Mouse (Mus musculus) hindlimb bud, embryonic 11.5 days (tissue): ENCODE measurements around the gene Pla2g3.

Experiments
- DNase-seq: peaks from one replicate; pipeline ENCODE4 v3.0.0-alpha.2; 2012; ENCODE audit warnings: low read depth, low spot score; ENCODE audit errors: extremely low spot score

Pla2g3 gene

GRCm38 (mm10) chr11:3536082-3536481 is 48.0 kb downstream of the Pla2g3 start:
- DNase-seq = no peak

- DNase-seq = no peak
Observed at GRCm38 (mm10) chr11:3536745-3537333, 48.8 kb downstream of the Pla2g3 start.

- DNase-seq = no peak
Observed at GRCm38 (mm10) chr11:3537711-3538110, 49.6 kb downstream of the Pla2g3 start.

- no peak for DNase-seq
Observed at GRCm38 (mm10) chr11:3538341-3538740, 50.3 kb downstream of the Pla2g3 start.

DNA sequence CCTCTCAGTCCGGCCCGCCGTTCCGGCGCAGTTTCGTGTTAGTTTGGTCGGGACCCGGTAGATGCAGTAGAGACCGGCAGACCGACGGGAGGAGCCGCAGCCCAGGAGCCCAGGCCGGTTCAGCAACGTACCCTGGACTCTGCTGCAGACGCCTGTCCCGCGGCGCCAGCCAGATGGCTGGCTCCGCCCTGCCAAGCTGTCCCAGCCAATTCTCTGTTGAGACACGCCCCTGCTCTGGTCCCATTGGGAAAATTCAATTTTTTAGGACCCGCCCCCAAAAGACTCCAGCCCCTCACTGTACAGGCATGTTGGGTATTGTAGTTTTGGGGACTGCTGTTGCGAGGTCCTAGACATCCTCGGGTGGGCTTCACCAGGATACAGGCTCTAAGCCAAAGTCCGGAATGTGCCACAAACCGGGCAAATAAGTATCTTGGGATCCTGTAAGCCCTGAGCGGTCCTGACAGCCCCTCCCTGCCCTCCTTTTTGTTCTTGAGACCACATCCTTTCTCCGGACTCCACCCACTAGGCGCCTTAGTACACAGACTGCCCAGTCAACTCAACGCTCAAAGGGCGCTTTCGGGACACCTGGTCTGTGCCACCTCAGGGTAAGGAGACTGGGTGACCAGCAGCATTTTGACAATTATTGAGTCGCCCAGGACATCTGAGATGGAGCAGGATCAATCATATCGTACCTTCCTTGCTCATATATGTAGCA is 51.2 kb downstream of the Pla2g3 start:
- DNase-seq = peak; percentile 72

GRCm38 (mm10) chr11:3539826-3540196 is 51.7 kb downstream of the Pla2g3 start:
- DNase-seq = no peak

DNA sequence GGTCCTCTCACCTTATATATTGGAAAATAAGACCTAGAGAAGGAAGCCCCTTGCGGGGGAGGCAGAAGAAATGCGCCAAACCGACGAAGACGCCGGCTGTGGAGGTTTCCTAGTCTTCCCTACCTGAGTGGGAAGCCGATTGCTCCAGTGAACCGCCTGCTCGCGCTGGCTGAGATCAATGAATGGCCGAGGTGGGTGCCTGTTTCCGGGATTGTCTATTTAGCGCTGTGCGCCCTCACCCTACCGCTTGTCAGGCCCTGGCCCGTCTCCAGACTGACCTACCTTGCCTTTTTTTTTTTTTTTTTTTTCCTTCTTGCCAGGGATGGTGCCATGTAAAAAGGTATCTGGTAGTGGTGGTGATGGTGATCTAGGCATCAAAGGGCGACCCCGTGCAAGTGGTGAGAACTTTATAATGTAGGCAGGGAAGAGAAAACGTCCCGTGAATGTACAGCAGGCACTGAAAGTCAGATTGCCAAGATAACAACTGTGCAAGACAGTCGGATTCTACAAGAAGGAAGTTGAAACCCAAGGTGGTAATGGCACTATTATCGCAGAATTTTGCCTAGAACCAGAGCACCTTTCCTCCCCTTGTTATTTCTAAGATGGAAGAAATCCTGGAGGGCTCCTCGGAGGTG is 52.5 kb downstream of the Pla2g3 start, which contains the start of gene Smtn:
Smtn (minus strand) TSS at position 162 of the 635 bp plus-strand sequence.
- no peak for DNase-seq

GRCm38 (mm10) chr11:3541932-3542331 is 53.8 kb downstream of the Pla2g3 start:
- no peak for DNase-seq

GRCm38 (mm10) chr11:3543001-3543400 is 54.9 kb downstream of the Pla2g3 start:
- DNase-seq = no peak

DNA sequence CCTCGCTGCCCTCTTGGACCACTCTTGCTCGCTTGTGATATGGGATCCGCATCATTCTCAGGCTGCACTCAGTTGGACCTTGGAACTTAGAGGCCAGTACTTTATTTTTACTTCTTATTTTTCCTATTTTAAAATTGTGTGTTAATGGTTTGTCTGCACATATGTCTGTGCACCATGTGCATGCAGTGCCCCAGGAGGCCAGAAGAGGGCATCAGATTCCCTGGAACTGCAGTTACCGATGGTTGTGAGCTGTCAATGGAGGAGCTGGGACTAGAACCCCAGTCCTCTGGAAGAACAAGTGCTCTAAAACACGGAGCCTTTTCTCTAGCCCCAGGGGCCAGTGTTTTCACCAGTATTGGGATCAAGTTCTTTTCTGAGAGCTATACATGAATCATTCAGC is 56.3 kb downstream of the Pla2g3 start:
- no peak for DNase-seq

GRCm38 (mm10) chr11:3545531-3546241 is 57.6 kb downstream of the Pla2g3 start:
- DNase-seq = no peak

DNA sequence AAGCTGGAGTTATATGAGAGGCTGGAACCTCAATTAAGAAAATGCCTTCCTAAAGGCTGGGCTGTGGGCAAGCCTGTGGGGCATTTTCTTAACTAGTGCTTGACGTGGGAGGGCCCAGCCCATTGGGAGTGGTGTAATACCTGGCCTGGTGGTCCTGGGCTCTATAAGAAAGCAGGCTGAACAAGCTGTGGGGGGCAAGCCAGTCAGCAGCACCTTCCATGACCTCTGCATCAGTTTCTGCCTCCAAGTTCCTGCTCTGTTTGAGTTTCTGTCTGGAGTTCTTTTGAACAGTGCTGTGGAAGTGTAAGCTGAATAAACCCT is 58.1 kb downstream of the Pla2g3 start:
- DNase-seq = no peak

GRCm38 (mm10) chr11:3547047-3547446 is 59.0 kb downstream of the Pla2g3 start:
- DNase-seq = no peak

DNA sequence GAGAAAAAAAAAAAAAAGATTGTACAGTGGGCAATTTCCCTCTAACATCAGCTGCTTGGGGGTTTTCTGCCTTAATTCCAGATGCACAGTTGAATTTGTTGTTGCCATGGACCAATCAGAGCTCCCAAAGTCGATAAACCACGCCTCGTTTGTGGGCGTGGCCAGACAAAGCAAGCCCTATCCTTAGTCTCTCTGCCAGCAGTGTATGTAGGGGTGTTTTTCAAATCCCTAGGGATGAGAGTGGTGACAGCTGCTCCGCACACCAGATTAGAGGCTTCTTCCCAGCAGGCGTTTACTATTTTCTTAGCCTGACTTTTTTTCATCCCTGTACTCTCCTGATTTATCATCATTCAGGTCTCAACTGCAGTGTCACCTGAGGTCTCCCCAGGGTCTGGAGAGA is 59.9 kb downstream of the Pla2g3 start:
- DNase-seq = no peak

DNA sequence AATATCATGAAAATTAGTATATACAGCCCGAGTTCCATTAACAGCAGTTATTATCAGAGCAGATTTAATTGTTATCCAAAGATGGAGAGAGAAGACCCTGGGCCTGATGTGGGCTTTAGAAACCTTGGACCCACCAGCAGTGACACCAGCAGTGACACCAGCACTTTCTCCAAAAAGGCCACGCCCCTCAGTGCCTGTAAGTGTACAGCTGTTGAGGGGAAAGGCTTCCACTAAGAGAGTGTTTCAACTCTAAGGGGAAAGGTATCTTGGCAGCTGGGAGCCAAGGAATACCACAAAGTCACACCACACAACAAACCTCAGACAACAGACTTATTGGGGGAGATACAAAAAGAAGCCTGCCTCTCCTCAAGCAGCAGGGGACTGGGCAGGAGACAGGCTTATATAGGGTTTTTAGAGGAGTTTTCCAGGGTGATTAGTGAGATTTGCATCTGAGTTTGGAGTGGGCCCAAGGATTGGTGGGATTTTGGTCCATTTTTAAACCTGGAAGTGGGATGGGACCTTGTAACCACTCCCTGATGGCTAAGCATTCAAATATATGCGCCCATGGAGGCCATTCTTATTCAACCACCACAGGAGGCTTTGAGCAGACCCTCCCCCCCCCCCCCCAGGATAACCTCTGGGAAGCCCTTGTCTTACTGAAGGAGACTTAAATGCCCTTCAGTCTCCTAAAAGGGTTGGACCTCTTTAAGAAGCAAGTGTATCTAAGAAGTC is 60.6 kb downstream of the Pla2g3 start:
- no peak for DNase-seq
